Mouse (Mus musculus): Measurements from ENCODE around the gene Catip.

- TF ChIP-seq EP300 (IDR thresholded peaks at IDR 0.05; ENCODE audit: insufficient read depth, low read depth, low read length) (no peak), CTCF (IDR thresholded peaks at IDR 0.05) (no peak)
Observed at GRCm38 (mm10) chr1:74412711-74413110, 50.8 kb downstream of the Catip start.

Measured in heart, adult 2 months (tissue).